In the genomic region with DNA sequence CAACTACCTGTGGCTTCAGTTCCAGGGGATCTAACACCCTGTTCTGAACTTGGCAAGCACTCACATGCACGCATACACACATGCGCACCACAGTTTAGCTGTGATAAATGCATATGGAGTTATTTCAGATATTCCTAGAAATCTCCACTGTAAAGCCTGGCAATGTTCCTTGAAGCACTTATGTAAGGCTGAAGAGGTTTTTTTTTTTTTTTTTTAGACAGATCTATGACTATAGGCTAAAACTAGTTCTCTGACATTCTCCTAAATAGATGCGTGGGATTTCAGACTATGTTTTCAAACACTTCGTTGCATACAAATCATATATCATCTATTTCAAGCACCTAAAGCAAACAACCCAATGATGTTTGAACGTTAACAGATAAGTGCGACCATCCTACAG, we compare ENCODE assay signal across 19 mouse cellular contexts.
DNase-seq lines count a peak whose midpoint lies in the region; ATAC-seq and TF ChIP-seq lines count a peak whose summit lies in the region.
"Had no signal": no experiment of that assay in that cellular context is flagged by ENCODE, and none has a peak within 500 bp of the region (broad histone marks: within the 10 kb centered on the region; RNA-seq: fewer than 3 reads in every experiment).

No protein-coding gene starts in this region.

- H3K9me3 ChIP-seq in forebrain, postnatal 0 days (ENCODE audit: low read length): no peaks in the 10 kb centered on the region
- H3K9me3 ChIP-seq in forebrain, embryonic 16.5 days (ENCODE audit: control insufficient read depth, low read length): peaks cover 2% of the 10 kb centered on the region; the same call in 1 of the 2 replicates

- no peak overlapping the region for H3K27ac ChIP-seq in forebrain, postnatal 0 days (ENCODE audit: low read depth, low read length)
- H3K27ac ChIP-seq in forebrain, embryonic 16.5 days (ENCODE audit: low read length): no peak overlapping the region
- H3K27ac ChIP-seq: embryonic facial prominence, embryonic 13.5 days; forebrain, embryonic 13.5 days; heart, adult 2 months; hindbrain, embryonic 10.5 days; hindbrain, embryonic 14.5 days had no signal

- TF ChIP-seq CTCF in forebrain, postnatal 0 days (IDR thresholded peaks at IDR 0.05; ENCODE audit: low read depth): no peak
- TF ChIP-seq CTCF in brain, embryonic 14.5 days (IDR thresholded peaks at IDR 0.05; ENCODE audit: borderline replicate concordance, extremely low read depth, insufficient read depth, insufficient read length): no peak

- no peak overlapping the region for H3K4me3 ChIP-seq in forebrain, postnatal 0 days (ENCODE audit: low read depth, low read length)
- H3K4me3 ChIP-seq in forebrain, embryonic 16.5 days (replicated peaks; ENCODE audit: low read length): no peak overlapping the region
- H3K4me3 ChIP-seq: embryonic facial prominence, embryonic 13.5 days; forebrain, embryonic 13.5 days; heart, adult 2 months; heart, embryonic 12.5 days; hindbrain, embryonic 10.5 days had no signal

- intact Hi-C loops in left cerebral cortex, postnatal 14 days (cut with DNase I): loop anchor here (10.0 kb wide), 1 partner anchor 110 kb away; no protein-coding TSS in a partner anchor

- no peaks in the 10 kb centered on the region for H3K27me3 ChIP-seq in forebrain, postnatal 0 days (ENCODE audit: insufficient read depth, low read length)
- H3K27me3 ChIP-seq in forebrain, embryonic 16.5 days (replicated peaks; ENCODE audit: control insufficient read depth, insufficient read depth, low read length): no peaks in the 10 kb centered on the region
- H3K27me3 ChIP-seq: embryonic facial prominence, embryonic 13.5 days; forebrain, embryonic 13.5 days; heart, embryonic 12.5 days had no signal

- no peak overlapping the region for H3K4me2 ChIP-seq in forebrain, postnatal 0 days (ENCODE audit: low read depth)
- H3K4me2 ChIP-seq in forebrain, embryonic 16.5 days (ENCODE audit: low read length): no peak overlapping the region
- H3K4me2 ChIP-seq: embryonic facial prominence, embryonic 13.5 days; forebrain, embryonic 13.5 days; heart, embryonic 12.5 days; hindbrain, embryonic 14.5 days had no signal

- no peaks in the 10 kb centered on the region for H3K36me3 ChIP-seq in forebrain, postnatal 0 days (ENCODE audit: insufficient read depth)
- no peaks in the 10 kb centered on the region for H3K36me3 ChIP-seq in forebrain, embryonic 16.5 days (ENCODE audit: control insufficient read depth, insufficient read depth)
- H3K36me3 ChIP-seq: embryonic facial prominence, embryonic 13.5 days; heart, embryonic 12.5 days; hindbrain, embryonic 10.5 days had no signal

- no peak overlapping the region for H3K9ac ChIP-seq in forebrain, postnatal 0 days
- H3K9ac ChIP-seq in forebrain, embryonic 16.5 days (replicated peaks; ENCODE audit: low read depth, low read length): no peak overlapping the region
- H3K9ac ChIP-seq: embryonic facial prominence, embryonic 13.5 days; forebrain, embryonic 13.5 days; heart, embryonic 12.5 days; hindbrain, embryonic 14.5 days had no signal

- peak; percentile 43; the same call in 1 of the 2 replicates for ATAC-seq in forebrain, postnatal 0 days
- no peak for ATAC-seq in forebrain, embryonic 16.5 days
- ATAC-seq: forebrain, embryonic 13.5 days had no signal

- peak; percentile 33 for DNase-seq in forebrain, postnatal 0 days
- peak; percentile 10 for DNase-seq in right cerebral cortex, adult 18-20 months
- DNase-seq in right cerebral cortex, postnatal 4 days: no peak
- DNase-seq in brain, embryonic 14.5 days (ENCODE audit: low read depth): peak; percentile 3
- DNase-seq in left cerebral cortex, postnatal 14 days (ENCODE audit: low spot score in 2 of 2): peak; percentile 15 to 61
- no peak for DNase-seq in heart, adult 9 months (ENCODE audit: low spot score in 2 of 2)
- no peak for DNase-seq in kidney, adult 8-10 months
- DNase-seq: adrenal gland, postnatal 10 days; cerebellum, adult 18-20 months; cerebellum, adult 9-11 months; cerebellum, postnatal 36 days; gastrocnemius, postnatal 10 days; heart, adult 2 months had no signal

- WGBS in forebrain, postnatal 0 days: 83% methylated on average over 6 of the region's 6 CpGs
- WGBS in forebrain, embryonic 16.5 days: 90% methylated on average over 6 of the region's 6 CpGs

- peaks cover 2% of the 10 kb centered on the region; the same call in 1 of the 2 replicates for H3K4me1 ChIP-seq in forebrain, postnatal 0 days (ENCODE audit: insufficient read depth)
- no peaks in the 10 kb centered on the region for H3K4me1 ChIP-seq in forebrain, embryonic 16.5 days (replicated peaks; ENCODE audit: control insufficient read depth, insufficient read depth, low read length)
- H3K4me1 ChIP-seq: embryonic facial prominence, embryonic 13.5 days; forebrain, embryonic 13.5 days; heart, embryonic 12.5 days; hindbrain, embryonic 10.5 days had no signal

- no peak for TF ChIP-seq POLR2A in brain, embryonic 14.5 days (IDR thresholded peaks at IDR 0.05; ENCODE audit: borderline replicate concordance, extremely low read depth, insufficient read depth, insufficient read length, poor library complexity, severe bottlenecking)

Comparison
In these comparisons a context has a peak if more than half of its experiments do, and no peak if none do; other contexts are left out.
1. DNase-seq: peak in forebrain, postnatal 0 days (single experiment), right cerebral cortex, adult 18-20 months (single experiment), brain, embryonic 14.5 days (single experiment) and left cerebral cortex, postnatal 14 days (2 of 2); none in right cerebral cortex, postnatal 4 days (single experiment), heart, adult 9 months (0 of 2) and kidney, adult 8-10 months (0 of 2).